Mouse (Mus musculus) layer of hippocampus, adult 2 months (tissue): ENCODE data around the gene Samd8. TPM values are rescaled to one million over a fixed set of nuclear protein-coding genes. Genes with fewer than 3 reads are reported as not detected.

Experiments
- DNase-seq, 2 experiments: peaks; one replicate each; pipeline ENCODE4 v3.0.0; 2022; ENCODE audit warnings: low spot score in 2 of 2
- H3K27ac ChIP-seq: fragments of 200-600 bp; 2 replicates; pipeline ENCODE4 v1.8.1; 2022
- H3K4me3 ChIP-seq: fragments of 200-600 bp; 2 replicates; pipeline ENCODE4 v1.8.1; 2022; ENCODE audit warnings: mild to moderate bottlenecking
- CTCF ChIP-seq: fragments of 200-600 bp; conservative IDR thresholded peaks from 2 replicates; pipeline ENCODE4 v1.8.1; 2022; ENCODE audit warnings: antibody characterized with exemption, mild to moderate bottlenecking, moderate library complexity
- total RNA-seq, 2 experiments: library from RNA; stranded (reverse); gene quantifications; 2 replicates each; pipeline ENCODE4 v1.2.3; 2021

The Samd8 gene
- total RNA-seq, 2 experiments from 2014 or later = 79.3 to 82.6 TPM

- TF ChIP-seq CTCF = no peak
- peak overlapping the region; percentile 89 for H3K27ac ChIP-seq
- peak in 1 of 2 experiments; percentile 61 for DNase-seq
These were observed 21.1 kb upstream of the Samd8 start for GRCm38 (mm10) chr14:21729031-21729732.

GRCm38 (mm10) chr14:21729936-21730335, 20.4 kb upstream of the Samd8 start:
- Histone ChIP-seq H3K4me3 (no peak overlapping the region), H3K27ac (peak overlapping the region; percentile 89)
- no peak for DNase-seq
- no peak for TF ChIP-seq CTCF

More at GRCm38 (mm10) chr14:21729031-21729732, 21.1 kb upstream of the Samd8 start:
- H3K4me3 ChIP-seq = no peak overlapping the region

GRCm38 (mm10) chr14:21733131-21733905, 17.0 kb upstream of the Samd8 start:
- TF ChIP-seq CTCF = no peak
- no peak overlapping the region for H3K4me3 ChIP-seq
- H3K27ac ChIP-seq = peak overlapping the region; percentile 37; the same call in 1 of the 2 replicates
- DNase-seq = no peak

GRCm38 (mm10) chr14:21740345-21740744, 10.0 kb upstream of the Samd8 start:
- no peak for TF ChIP-seq CTCF
- DNase-seq = no peak
- no peak overlapping the region for H3K27ac ChIP-seq
- no peak overlapping the region for H3K4me3 ChIP-seq

- TF ChIP-seq CTCF = no peak
- Histone ChIP-seq H3K4me3 (no peak overlapping the region), H3K27ac (0 out of 2 replicates have a peak overlapping the region, but pooled peaks have one; percentile 7)
- no peak for DNase-seq
These were observed 9.0 kb upstream of the Samd8 start for GRCm38 (mm10) chr14:21741314-21741713.

GRCm38 (mm10) chr14:21741786-21742185, 8.5 kb upstream of the Samd8 start:
- no peak overlapping the region for H3K4me3 ChIP-seq
- 0 out of 2 replicates have a peak overlapping the region, but pooled peaks have one; percentile 7 for H3K27ac ChIP-seq
- peak; percentile 72 to 94 for DNase-seq
- TF ChIP-seq CTCF = peak; percentile 100

GRCm38 (mm10) chr14:21742441-21742840, 7.9 kb upstream of the Samd8 start:
- Histone ChIP-seq H3K27ac (no peak overlapping the region), H3K4me3 (no peak overlapping the region)
- TF ChIP-seq CTCF = no peak
- DNase-seq = no peak

- no peak overlapping the region for H3K4me3 ChIP-seq
- H3K27ac ChIP-seq = no peak overlapping the region
- DNase-seq = no peak
- no peak for TF ChIP-seq CTCF
These were observed 6.2 kb upstream of the Samd8 start for GRCm38 (mm10) chr14:21744169-21744568.

GRCm38 (mm10) chr14:21745149-21745548, 5.2 kb upstream of the Samd8 start:
- DNase-seq = no peak
- H3K4me3 ChIP-seq = no peak overlapping the region
- no peak for TF ChIP-seq CTCF
- H3K27ac ChIP-seq = no peak overlapping the region

- H3K4me3 ChIP-seq = no peak overlapping the region
- DNase-seq = no peak
- H3K27ac ChIP-seq = no peak overlapping the region
- TF ChIP-seq CTCF = no peak
These were observed 4.1 kb upstream of the Samd8 start for GRCm38 (mm10) chr14:21746251-21746650.

GRCm38 (mm10) chr14:21746846-21747245, 3.5 kb upstream of the Samd8 start:
- H3K27ac ChIP-seq = no peak overlapping the region
- no peak for TF ChIP-seq CTCF
- no peak for DNase-seq
- H3K4me3 ChIP-seq = no peak overlapping the region

- no peak overlapping the region for H3K27ac ChIP-seq
- TF ChIP-seq CTCF = no peak
- DNase-seq = no peak
- H3K4me3 ChIP-seq = no peak overlapping the region
These were observed 2.7 kb upstream of the Samd8 start for GRCm38 (mm10) chr14:21747436-21748141.
